Mouse (Mus musculus) bone marrow, adult 2 months (tissue): ENCODE measurements around the gene Tsfm.

Experiments
- CTCF ChIP-seq: fragments of 200-500 bp; IDR thresholded peaks from 2 replicates; pipeline ENCODE4 v1.5.1; 2011; ENCODE audit warnings: low read length, control low read depth; ENCODE audit not compliant: control insufficient read depth, insufficient read depth
- POLR2A ChIP-seq: fragments of 200-500 bp; IDR thresholded peaks from 2 replicates; pipeline ENCODE4 v1.6.1; 2011; ENCODE audit warnings: low read depth, mild to moderate bottlenecking, control low read depth, low read length, borderline replicate concordance; ENCODE audit not compliant: control insufficient read depth

GRCm38 (mm10) chr10:127003334-127003733 is 27.3 kb downstream of the Tsfm start:
- TF ChIP-seq CTCF (no peak), POLR2A (no peak)
